Mouse (Mus musculus): ENCODE data around the gene Opalin.
A peak's percentile ranks its signal among the peaks of the same experiment; 100 is the strongest.

DNA sequence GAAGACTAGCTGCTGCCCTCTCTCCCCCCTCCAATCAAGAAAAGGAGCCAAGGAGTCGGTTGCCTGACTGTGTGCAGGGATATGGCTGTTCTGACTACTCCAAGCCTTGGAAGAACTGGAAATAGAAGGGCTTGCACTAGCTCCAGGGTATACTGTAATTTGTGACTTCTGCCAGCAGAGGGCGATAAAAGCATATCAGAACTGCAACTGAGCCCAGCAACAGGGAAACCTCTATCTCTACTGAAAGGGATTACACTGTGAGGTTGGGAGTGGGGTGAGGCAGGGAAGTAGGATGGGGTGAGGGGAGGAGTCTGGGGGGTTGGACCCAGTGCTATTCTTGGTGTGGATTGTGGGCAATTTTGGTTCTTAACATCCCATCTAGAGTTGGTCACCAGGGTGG lies 9.8 kb upstream of the Opalin start:
- TF ChIP-seq CTCF (IDR thresholded peaks at IDR 0.05; ENCODE audit: low read depth, low read length) = peak; percentile 49; the same call in 1 of the 2 replicates
- TF ChIP-seq GATA1 (IDR thresholded peaks at IDR 0.05; ENCODE audit: borderline replicate concordance, low read length) = no peak
- TF ChIP-seq POLR2AphosphoS5 (IDR thresholded peaks at IDR 0.05; ENCODE audit: insufficient replicate concordance, low read depth, low read length) = no peak
- TF ChIP-seq TAL1 (conservative IDR thresholded peaks at IDR 0.05; ENCODE audit: low read depth, low read length) = no peak

Measured in G1E (cell line).